Mouse (Mus musculus): ENCODE results near the gene Prkaa2. TPM values are rescaled to one million over a fixed set of nuclear protein-coding genes. Genes with fewer than 3 reads are reported as not detected.

The Prkaa2 gene
- polyA plus RNA-seq, 1 experiment = 5.2 TPM

GRCm38 (mm10) chr4:105004135-105004534 is 105.6 kb downstream of the Prkaa2 start:
- no peak for DNase-seq
- WGBS = 50% methylated on average over 8 of the region's 8 CpGs
- no peaks in the 10 kb centered on the region for H3K4me1 ChIP-seq (ENCODE audit: control insufficient read depth, insufficient read depth, low read length)
- TF ChIP-seq POLR2A (IDR thresholded peaks at IDR 0.05; ENCODE audit: borderline replicate concordance, extremely low read depth, low read depth, low read length) = no peak
- TF ChIP-seq CTCF (IDR thresholded peaks at IDR 0.05; ENCODE audit: insufficient read depth, low read length) = no peak
- H3K4me3 ChIP-seq (replicated peaks; ENCODE audit: extremely low read depth, low read depth, low read length) = no peak overlapping the region

GRCm38 (mm10) chr4:105001736-105002135 is 108.0 kb downstream of the Prkaa2 start:
- DNase-seq = no peak
- Histone ChIP-seq H3K4me1 (ENCODE audit: control insufficient read depth, insufficient read depth, low read length) (no peaks in the 10 kb centered on the region), H3K4me3 (replicated peaks; ENCODE audit: extremely low read depth, low read depth, low read length) (no peak overlapping the region)
- WGBS = 61% methylated on average over 1 of the region's 1 CpGs
- TF ChIP-seq POLR2A (IDR thresholded peaks at IDR 0.05; ENCODE audit: borderline replicate concordance, extremely low read depth, low read depth, low read length) (no peak), CTCF (IDR thresholded peaks at IDR 0.05; ENCODE audit: insufficient read depth, low read length) (no peak)

GRCm38 (mm10) chr4:104999702-105000101 is 110.0 kb downstream of the Prkaa2 start:
- H3K4me3 ChIP-seq (replicated peaks; ENCODE audit: extremely low read depth, low read depth, low read length) = no peak overlapping the region
- no peaks in the 10 kb centered on the region for H3K4me1 ChIP-seq (ENCODE audit: control insufficient read depth, insufficient read depth, low read length)
- WGBS = 60% methylated on average over 5 of the region's 5 CpGs
- TF ChIP-seq CTCF (IDR thresholded peaks at IDR 0.05; ENCODE audit: insufficient read depth, low read length) = no peak
- DNase-seq = no peak

GRCm38 (mm10) chr4:104993140-104993874 is 116.4 kb downstream of the Prkaa2 start:
- 76% methylated on average over 10 of the region's 10 CpGs for WGBS
- no peak for DNase-seq
- no peak overlapping the region for H3K4me3 ChIP-seq (replicated peaks; ENCODE audit: extremely low read depth, low read depth, low read length)
- H3K4me1 ChIP-seq (ENCODE audit: control insufficient read depth, insufficient read depth, low read length) = no peaks in the 10 kb centered on the region
- TF ChIP-seq CTCF (IDR thresholded peaks at IDR 0.05; ENCODE audit: insufficient read depth, low read length) (no peak), POLR2A (IDR thresholded peaks at IDR 0.05; ENCODE audit: borderline replicate concordance, extremely low read depth, low read depth, low read length) (no peak)

- no peak for DNase-seq
- Histone ChIP-seq H3K4me3 (replicated peaks; ENCODE audit: extremely low read depth, low read depth, low read length) (no peak overlapping the region), H3K4me1 (ENCODE audit: control insufficient read depth, insufficient read depth, low read length) (no peaks in the 10 kb centered on the region)
- 90% methylated on average over 3 of the region's 3 CpGs for WGBS
- TF ChIP-seq POLR2A (IDR thresholded peaks at IDR 0.05; ENCODE audit: borderline replicate concordance, extremely low read depth, low read depth, low read length) (no peak), CTCF (IDR thresholded peaks at IDR 0.05; ENCODE audit: insufficient read depth, low read length) (no peak)
Measured at GRCm38 (mm10) chr4:104992271-104992670, 117.4 kb downstream of the Prkaa2 start.

- DNase-seq = no peak
- no peak for TF ChIP-seq CTCF (IDR thresholded peaks at IDR 0.05; ENCODE audit: insufficient read depth, low read length)
- TF ChIP-seq POLR2A (IDR thresholded peaks at IDR 0.05; ENCODE audit: borderline replicate concordance, extremely low read depth, low read depth, low read length) = no peak
- WGBS = 64% methylated on average over 3 of the region's 3 CpGs
Measured at GRCm38 (mm10) chr4:104990686-104991085, 119.0 kb downstream of the Prkaa2 start.

GRCm38 (mm10) chr4:104990016-104990415 is 119.7 kb downstream of the Prkaa2 start:
- TF ChIP-seq CTCF (IDR thresholded peaks at IDR 0.05; ENCODE audit: insufficient read depth, low read length) = no peak
- TF ChIP-seq POLR2A (IDR thresholded peaks at IDR 0.05; ENCODE audit: borderline replicate concordance, extremely low read depth, low read depth, low read length) = no peak
- 65% methylated on average over 6 of the region's 6 CpGs for WGBS
- no peak for DNase-seq
- H3K4me1 ChIP-seq (ENCODE audit: control insufficient read depth, insufficient read depth, low read length) = no peaks in the 10 kb centered on the region
- no peak overlapping the region for H3K4me3 ChIP-seq (replicated peaks; ENCODE audit: extremely low read depth, low read depth, low read length)

More at GRCm38 (mm10) chr4:104990686-104991085, 119.0 kb downstream of the Prkaa2 start:
- no peak overlapping the region for H3K4me3 ChIP-seq (replicated peaks; ENCODE audit: extremely low read depth, low read depth, low read length)
- H3K4me1 ChIP-seq (ENCODE audit: control insufficient read depth, insufficient read depth, low read length) = no peaks in the 10 kb centered on the region

- no peaks in the 10 kb centered on the region for H3K4me1 ChIP-seq (ENCODE audit: control insufficient read depth, insufficient read depth, low read length)
- no peak overlapping the region for H3K4me3 ChIP-seq (replicated peaks; ENCODE audit: extremely low read depth, low read depth, low read length)
- TF ChIP-seq POLR2A (IDR thresholded peaks at IDR 0.05; ENCODE audit: borderline replicate concordance, extremely low read depth, low read depth, low read length) (no peak), CTCF (IDR thresholded peaks at IDR 0.05; ENCODE audit: insufficient read depth, low read length) (no peak)
- WGBS = 85% methylated on average over 7 of the region's 7 CpGs
- no peak for DNase-seq
Measured at GRCm38 (mm10) chr4:104988709-104989108, 121.0 kb downstream of the Prkaa2 start.

- no peaks in the 10 kb centered on the region for H3K4me1 ChIP-seq (ENCODE audit: control insufficient read depth, insufficient read depth, low read length)
- no peak overlapping the region for H3K4me3 ChIP-seq (replicated peaks; ENCODE audit: extremely low read depth, low read depth, low read length)
- TF ChIP-seq CTCF (IDR thresholded peaks at IDR 0.05; ENCODE audit: insufficient read depth, low read length) (no peak), POLR2A (IDR thresholded peaks at IDR 0.05; ENCODE audit: borderline replicate concordance, extremely low read depth, low read depth, low read length) (no peak)
- 71% methylated on average over 5 of the region's 5 CpGs for WGBS
- DNase-seq = no peak
Measured at GRCm38 (mm10) chr4:104988102-104988501, 121.6 kb downstream of the Prkaa2 start.

GRCm38 (mm10) chr4:104987631-104988030 is 122.1 kb downstream of the Prkaa2 start:
- 63% methylated on average over 7 of the region's 7 CpGs for WGBS
- H3K4me3 ChIP-seq (replicated peaks; ENCODE audit: extremely low read depth, low read depth, low read length) = no peak overlapping the region

More at GRCm38 (mm10) chr4:104987631-104988030, 122.1 kb downstream of the Prkaa2 start:
- DNase-seq = no peak
- TF ChIP-seq POLR2A (IDR thresholded peaks at IDR 0.05; ENCODE audit: borderline replicate concordance, extremely low read depth, low read depth, low read length) = no peak
- TF ChIP-seq CTCF (IDR thresholded peaks at IDR 0.05; ENCODE audit: insufficient read depth, low read length) = no peak
- H3K4me1 ChIP-seq (ENCODE audit: control insufficient read depth, insufficient read depth, low read length) = no peaks in the 10 kb centered on the region
